25 mouse cellular contexts compared by ENCODE assay signal in the genomic region with DNA sequence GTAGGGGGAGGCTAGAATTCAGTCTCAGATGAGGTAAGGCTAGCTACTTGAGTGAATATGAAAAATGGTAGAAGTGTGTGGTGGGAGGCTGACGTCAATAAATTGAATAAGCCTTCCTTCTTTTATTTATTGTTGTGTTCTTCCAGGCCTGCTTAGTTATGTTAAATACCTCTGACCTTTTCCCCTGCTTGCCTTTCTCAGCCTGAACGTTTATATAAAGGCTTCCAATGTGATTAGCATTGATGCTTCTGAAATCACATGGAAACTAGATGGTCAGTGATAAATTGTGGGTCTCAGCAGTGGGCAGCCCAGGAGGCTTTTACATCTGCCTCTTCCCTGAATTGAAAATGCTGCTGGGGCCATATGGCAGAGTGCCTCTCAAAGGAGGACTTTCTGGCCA. TPM values are rescaled to one million over a fixed set of nuclear protein-coding genes. Genes with fewer than 3 reads are reported as not detected.
A peak's percentile ranks its signal among the peaks of the same experiment; 100 is the strongest.
DNase-seq lines count a peak whose midpoint lies in the region; ATAC-seq lines count a peak whose summit lies in the region.
"Had no signal": no experiment of that assay in that cellular context is flagged by ENCODE, and none has a peak within 500 bp of the region (broad histone marks: within the 10 kb centered on the region; RNA-seq: fewer than 3 reads in every experiment).

No protein-coding gene starts in this region.

- H3K4me3 ChIP-seq in hindbrain, embryonic 12.5 days = no peak overlapping the region
- no peak overlapping the region for H3K4me3 ChIP-seq in hindbrain, embryonic 13.5 days
- no peak overlapping the region for H3K4me3 ChIP-seq in neural tube, embryonic 12.5 days
- no peak overlapping the region for H3K4me3 ChIP-seq in hindbrain, embryonic 14.5 days (replicated peaks; ENCODE audit: low read length)
- H3K4me3 ChIP-seq in embryonic facial prominence, embryonic 10.5 days = no peak overlapping the region
- H3K4me3 ChIP-seq: embryonic facial prominence, embryonic 12.5 days; heart, adult 2 months; limb, embryonic 13.5 days; liver, embryonic 13.5 days; midbrain, embryonic 15.5 days; myocyte had no signal

- no peak overlapping the region for H3K4me2 ChIP-seq in hindbrain, embryonic 12.5 days (replicated peaks)
- H3K4me2 ChIP-seq in hindbrain, embryonic 13.5 days = no peak overlapping the region
- no peak overlapping the region for H3K4me2 ChIP-seq in neural tube, embryonic 12.5 days (replicated peaks)
- no peak overlapping the region for H3K4me2 ChIP-seq in hindbrain, embryonic 14.5 days (replicated peaks)
- H3K4me2 ChIP-seq: embryonic facial prominence, embryonic 12.5 days; limb, embryonic 13.5 days; liver, embryonic 13.5 days; midbrain, embryonic 15.5 days had no signal

- 0 out of 2 replicates have a peak, but pooled peaks cover 8% of the 10 kb centered on the region for H3K36me3 ChIP-seq in hindbrain, embryonic 12.5 days
- H3K36me3 ChIP-seq in hindbrain, embryonic 13.5 days = peaks cover 22% of the 10 kb centered on the region
- H3K36me3 ChIP-seq in neural tube, embryonic 12.5 days = peaks cover 3% of the 10 kb centered on the region; the same call in 1 of the 2 replicates
- peaks cover 28% of the 10 kb centered on the region for H3K36me3 ChIP-seq in hindbrain, embryonic 14.5 days (replicated peaks; ENCODE audit: control insufficient read depth, insufficient read depth)
- H3K36me3 ChIP-seq in embryonic facial prominence, embryonic 10.5 days (replicated peaks) = peaks cover 31% of the 10 kb centered on the region
- H3K36me3 ChIP-seq: midbrain, embryonic 15.5 days had no signal

- DNase-seq in neural tube, embryonic 10.5 days (ENCODE audit: extremely low spot score, low spot score) = no peak
- peak; percentile 26 for DNase-seq in hindbrain, embryonic 14.5 days (ENCODE audit: low spot score)
- DNase-seq in left cerebral cortex, adult 8-10 months (ENCODE audit: low spot score in 2 of 2) = no peak
- DNase-seq in embryonic facial prominence, embryonic 10.5 days (ENCODE audit: low spot score) = no peak
- DNase-seq: adrenal gland, postnatal 10 days; B cell, adult 2 months; cerebellum, adult 2 months; cerebellum, postnatal 25 days; gastrocnemius, postnatal 36 days; heart, adult 2 months; kidney, adult 18-20 months; kidney, postnatal 25 days; liver, embryonic 13.5 days; lung, adult 2 months; lung, postnatal 14 days had no signal

- H3K9me3 ChIP-seq in hindbrain, embryonic 12.5 days (replicated peaks) = no peaks in the 10 kb centered on the region
- no peaks in the 10 kb centered on the region for H3K9me3 ChIP-seq in hindbrain, embryonic 13.5 days
- no peaks in the 10 kb centered on the region for H3K9me3 ChIP-seq in neural tube, embryonic 12.5 days
- no peaks in the 10 kb centered on the region for H3K9me3 ChIP-seq in hindbrain, embryonic 14.5 days (ENCODE audit: control insufficient read depth, low read length)
- H3K9me3 ChIP-seq in embryonic facial prominence, embryonic 10.5 days = no peaks in the 10 kb centered on the region
- H3K9me3 ChIP-seq: embryonic facial prominence, embryonic 12.5 days; G1E; limb, embryonic 13.5 days; liver, embryonic 13.5 days; midbrain, embryonic 15.5 days had no signal

- 0 out of 2 replicates have a peak, but pooled peaks have one; percentile 52 for ATAC-seq in hindbrain, embryonic 12.5 days (ENCODE audit: low FRiP score)
- no peak for ATAC-seq in hindbrain, embryonic 13.5 days (ENCODE audit: low FRiP score)
- ATAC-seq in neural tube, embryonic 12.5 days (ENCODE audit: low FRiP score, low read depth) = peak; percentile 76
- ATAC-seq in hindbrain, embryonic 14.5 days (ENCODE audit: low FRiP score) = no peak
- ATAC-seq: activated CD4-positive, CD25-positive, alpha-beta regulatory T cell, adult 4 months; midbrain, embryonic 15.5 days had no signal

- peaks cover 12% of the 10 kb centered on the region for H3K4me1 ChIP-seq in hindbrain, embryonic 12.5 days
- peaks cover 9% of the 10 kb centered on the region; the same call in 1 of the 2 replicates for H3K4me1 ChIP-seq in hindbrain, embryonic 13.5 days (replicated peaks)
- H3K4me1 ChIP-seq in neural tube, embryonic 12.5 days = peaks cover 16% of the 10 kb centered on the region
- H3K4me1 ChIP-seq in hindbrain, embryonic 14.5 days (replicated peaks; ENCODE audit: control insufficient read depth, insufficient read depth, low read length) = peaks cover 6% of the 10 kb centered on the region; the same call in 1 of the 2 replicates
- H3K4me1 ChIP-seq in embryonic facial prominence, embryonic 10.5 days = 0 out of 2 replicates have a peak, but pooled peaks cover 3% of the 10 kb centered on the region
- H3K4me1 ChIP-seq: embryonic facial prominence, embryonic 12.5 days; limb, embryonic 13.5 days; liver, embryonic 13.5 days; midbrain, embryonic 15.5 days had no signal

- H3K9ac ChIP-seq in hindbrain, embryonic 12.5 days = no peak overlapping the region
- no peak overlapping the region for H3K9ac ChIP-seq in hindbrain, embryonic 13.5 days
- H3K9ac ChIP-seq in neural tube, embryonic 12.5 days = no peak overlapping the region
- H3K9ac ChIP-seq in hindbrain, embryonic 14.5 days = no peak overlapping the region
- H3K9ac ChIP-seq: embryonic facial prominence, embryonic 12.5 days; limb, embryonic 13.5 days; liver, embryonic 13.5 days; midbrain, embryonic 15.5 days had no signal

- no peaks in the 10 kb centered on the region for H3K27me3 ChIP-seq in hindbrain, embryonic 12.5 days
- H3K27me3 ChIP-seq in hindbrain, embryonic 13.5 days = no peaks in the 10 kb centered on the region
- no peaks in the 10 kb centered on the region for H3K27me3 ChIP-seq in neural tube, embryonic 12.5 days (replicated peaks)
- H3K27me3 ChIP-seq in hindbrain, embryonic 14.5 days (ENCODE audit: control insufficient read depth, insufficient read depth, low read length) = no peaks in the 10 kb centered on the region
- no peaks in the 10 kb centered on the region for H3K27me3 ChIP-seq in embryonic facial prominence, embryonic 10.5 days (replicated peaks; ENCODE audit: low read depth, poor library complexity, severe bottlenecking)
- H3K27me3 ChIP-seq: CH12.LX; embryonic facial prominence, embryonic 12.5 days; limb, embryonic 13.5 days; liver, embryonic 13.5 days; midbrain, embryonic 15.5 days had no signal

- 26% methylated on average over 2 of the region's 2 CpGs for WGBS in hindbrain, embryonic 12.5 days
- WGBS in hindbrain, embryonic 13.5 days = 12% methylated on average over 2 of the region's 2 CpGs
- 13% methylated on average over 2 of the region's 2 CpGs for WGBS in neural tube, embryonic 12.5 days
- WGBS in hindbrain, embryonic 14.5 days = 9% methylated on average over 2 of the region's 2 CpGs
- WGBS in embryonic facial prominence, embryonic 10.5 days = 53% methylated on average over 2 of the region's 2 CpGs

- 0 out of 2 replicates have a peak overlapping the region, but pooled peaks have one; percentile 12 for H3K27ac ChIP-seq in hindbrain, embryonic 12.5 days
- H3K27ac ChIP-seq in hindbrain, embryonic 13.5 days = no peak overlapping the region
- H3K27ac ChIP-seq in neural tube, embryonic 12.5 days = 0 out of 2 replicates have a peak overlapping the region, but pooled peaks have one; percentile 15
- no peak overlapping the region for H3K27ac ChIP-seq in hindbrain, embryonic 14.5 days
- no peak overlapping the region for H3K27ac ChIP-seq in embryonic facial prominence, embryonic 10.5 days (replicated peaks)
- H3K27ac ChIP-seq: embryonic facial prominence, embryonic 12.5 days; heart, adult 2 months; limb, embryonic 13.5 days; liver, embryonic 13.5 days; midbrain, embryonic 15.5 days had no signal

RNA-seq across cellular contexts. Expression of gene Parg, which starts 44.3 kb away (rescaled TPM):
- polyA plus RNA-seq in hindbrain, embryonic 12.5 days (2016; fragmentation: Nextera tagmentation; extraction: Ambion mirVana) = 57.7 and 66.5 TPM in 2 replicates
- polyA plus RNA-seq in hindbrain, embryonic 13.5 days (2015; fragmentation: Nextera tagmentation; extraction: Ambion mirVana) = 36.7 and 38.6 TPM in 2 replicates
- polyA plus RNA-seq in neural tube, embryonic 12.5 days (2016; fragmentation: Nextera tagmentation; extraction: Ambion mirVana) = 57.1 and 61.0 TPM in 2 replicates
- 40.1 and 44.8 TPM in 2 replicates for polyA plus RNA-seq in hindbrain, embryonic 14.5 days (2014; fragmentation: Nextera tagmentation; extraction: Ambion mirVana)
- total RNA-seq in left cerebral cortex, adult 8-10 months (2022) = 10 to 100 TPM; 37.3 to 42.6 (median 38.8) TPM
- 47.5 and 51.2 TPM in 2 replicates for polyA plus RNA-seq in embryonic facial prominence, embryonic 10.5 days (2016; fragmentation: Nextera tagmentation; extraction: Ambion mirVana)

RNA-seq across cellular contexts. Expression of gene Timm23, which starts 44.3 kb away (rescaled TPM):
- 196 and 201 TPM in 2 replicates for polyA plus RNA-seq in hindbrain, embryonic 12.5 days (2016; fragmentation: Nextera tagmentation; extraction: Ambion mirVana)
- 218 and 235 TPM in 2 replicates for polyA plus RNA-seq in hindbrain, embryonic 13.5 days (2015; fragmentation: Nextera tagmentation; extraction: Ambion mirVana)
- 220 and 229 TPM in 2 replicates for polyA plus RNA-seq in neural tube, embryonic 12.5 days (2016; fragmentation: Nextera tagmentation; extraction: Ambion mirVana)
- polyA plus RNA-seq in hindbrain, embryonic 14.5 days (2014; fragmentation: Nextera tagmentation; extraction: Ambion mirVana) = 244 and 255 TPM in 2 replicates
- total RNA-seq in left cerebral cortex, adult 8-10 months (2022) = 10 to 100 TPM; 56.9 to 83.5 (median 63.1) TPM
- 355 and 365 TPM in 2 replicates for polyA plus RNA-seq in embryonic facial prominence, embryonic 10.5 days (2016; fragmentation: Nextera tagmentation; extraction: Ambion mirVana)

Comparison
In these comparisons a context has a peak if more than half of its experiments do, and no peak if none do; other contexts are left out.
1. ATAC-seq: peak in hindbrain, embryonic 12.5 days (single experiment) and neural tube, embryonic 12.5 days (single experiment); none in hindbrain, embryonic 13.5 days (single experiment) and hindbrain, embryonic 14.5 days (single experiment).
2. H3K27ac ChIP-seq: peak in hindbrain, embryonic 12.5 days (single experiment) and neural tube, embryonic 12.5 days (single experiment); none in hindbrain, embryonic 13.5 days (single experiment), hindbrain, embryonic 14.5 days (single experiment) and embryonic facial prominence, embryonic 10.5 days (single experiment).